Mouse (Mus musculus) cerebellum, adult 2 months (tissue): ENCODE measurements around the gene Dusp27.

Experiments used
- CTCF ChIP-seq: fragments of 200-500 bp; IDR thresholded peaks from 2 replicates; pipeline ENCODE4 v1.5.1; 2011; ENCODE audit warnings: low read depth, mild to moderate bottlenecking, control low read depth, low read length, moderate library complexity, borderline replicate concordance; ENCODE audit not compliant: insufficient read depth
- POLR2A ChIP-seq: fragments of 200-500 bp; IDR thresholded peaks from 2 replicates; pipeline ENCODE4 v1.6.1; 2011; ENCODE audit warnings: low read length, control low read depth, borderline replicate concordance; ENCODE audit not compliant: insufficient read depth

DNA sequence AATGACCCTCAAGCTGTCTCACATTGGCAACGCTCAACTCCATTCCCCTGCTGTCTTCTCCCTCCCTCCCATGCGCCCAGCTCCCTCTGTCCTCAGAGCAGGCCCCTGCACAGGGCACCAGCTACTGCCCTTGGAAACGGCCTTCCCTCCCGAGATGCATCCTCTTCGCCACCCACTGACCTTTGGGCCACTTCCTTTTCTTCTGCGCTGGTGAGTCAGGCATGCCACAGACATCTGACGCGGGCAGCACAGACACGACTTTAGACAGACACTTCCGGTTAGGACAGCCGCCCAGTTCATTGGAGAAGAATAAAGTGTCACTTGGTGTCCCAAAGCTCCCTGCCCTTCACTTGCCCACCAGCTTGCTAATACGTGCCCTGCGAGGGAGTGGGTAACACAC is 10.4 kb upstream of the Dusp27 start:
- no peak for TF ChIP-seq POLR2A
- TF ChIP-seq CTCF, result no peak
